Mouse (Mus musculus): Measurements from ENCODE around the gene Fxyd2. TPM values are rescaled to one million over a fixed set of nuclear protein-coding genes. Genes with fewer than 3 reads are reported as not detected.
A peak's percentile ranks its signal among the peaks of the same experiment; 100 is the strongest.

Gene Fxyd2
- polyA plus RNA-seq, 1 experiment from 2014 or later: 1.6 TPM

GRCm38 (mm10) chr9:45411803-45412202 is 12.3 kb downstream of the Fxyd2 start:
- WGBS (ENCODE audit: insufficient replicate concordance): 29% methylated on average over 7 of the region's 7 CpGs
- H3K27me3 ChIP-seq (ENCODE audit: control insufficient read depth, insufficient read depth, low read length): peaks cover 13% of the 10 kb centered on the region
- no peak overlapping the region for H3K9ac ChIP-seq (ENCODE audit: low read depth, low read length)
- peak overlapping the region; percentile 41 for H3K4me2 ChIP-seq
- H3K9me3 ChIP-seq (replicated peaks; ENCODE audit: control insufficient read depth, low read length): no peaks in the 10 kb centered on the region
- no peak for ATAC-seq (replicated peaks; ENCODE audit: insufficient number of reproducible peaks, low FRiP score, low TSS enrichment)
- H3K4me3 ChIP-seq (ENCODE audit: low read depth, low read length): 0 out of 2 replicates have a peak overlapping the region, but pooled peaks have one; percentile 3
- H3K36me3 ChIP-seq (ENCODE audit: control insufficient read depth, insufficient read depth, low read length): no peaks in the 10 kb centered on the region
- no peaks in the 10 kb centered on the region for H3K4me1 ChIP-seq (ENCODE audit: control insufficient read depth, insufficient read depth, low read length)
- H3K27ac ChIP-seq (ENCODE audit: low read depth, low read length): no peak overlapping the region

- H3K36me3 ChIP-seq (ENCODE audit: control insufficient read depth, insufficient read depth, low read length): no peaks in the 10 kb centered on the region
- ATAC-seq (replicated peaks; ENCODE audit: insufficient number of reproducible peaks, low FRiP score, low TSS enrichment): no peak
- H3K27ac ChIP-seq (ENCODE audit: low read depth, low read length): no peak overlapping the region
- H3K27me3 ChIP-seq (ENCODE audit: control insufficient read depth, insufficient read depth, low read length): peaks cover 10% of the 10 kb centered on the region
- H3K9ac ChIP-seq (ENCODE audit: low read depth, low read length): no peak overlapping the region
- 6% methylated on average over 10 of the region's 10 CpGs for WGBS (ENCODE audit: insufficient replicate concordance)
- no peaks in the 10 kb centered on the region for H3K9me3 ChIP-seq (replicated peaks; ENCODE audit: control insufficient read depth, low read length)
- H3K4me2 ChIP-seq: peak overlapping the region; percentile 41
- H3K4me1 ChIP-seq (ENCODE audit: control insufficient read depth, insufficient read depth, low read length): no peaks in the 10 kb centered on the region
- 0 out of 2 replicates have a peak overlapping the region, but pooled peaks have one; percentile 3 for H3K4me3 ChIP-seq (ENCODE audit: low read depth, low read length)
Observed at GRCm38 (mm10) chr9:45412287-45412686, 12.8 kb downstream of the Fxyd2 start.

GRCm38 (mm10) chr9:45412700-45413477 is 13.4 kb downstream of the Fxyd2 start:
- no peaks in the 10 kb centered on the region for H3K4me1 ChIP-seq (ENCODE audit: control insufficient read depth, insufficient read depth, low read length)
- H3K27me3 ChIP-seq (ENCODE audit: control insufficient read depth, insufficient read depth, low read length): peaks cover 10% of the 10 kb centered on the region
- no peak overlapping the region for H3K4me2 ChIP-seq
- H3K9ac ChIP-seq (ENCODE audit: low read depth, low read length): no peak overlapping the region
- ATAC-seq (replicated peaks; ENCODE audit: insufficient number of reproducible peaks, low FRiP score, low TSS enrichment): no peak
- H3K4me3 ChIP-seq (ENCODE audit: low read depth, low read length): no peak overlapping the region
- no peaks in the 10 kb centered on the region for H3K9me3 ChIP-seq (replicated peaks; ENCODE audit: control insufficient read depth, low read length)
- H3K36me3 ChIP-seq (ENCODE audit: control insufficient read depth, insufficient read depth, low read length): no peaks in the 10 kb centered on the region
- 60% methylated on average over 4 of the region's 4 CpGs for WGBS (ENCODE audit: insufficient replicate concordance)
- no peak overlapping the region for H3K27ac ChIP-seq (ENCODE audit: low read depth, low read length)

GRCm38 (mm10) chr9:45413478-45414140 is 14.1 kb downstream of the Fxyd2 start:
- no peak overlapping the region for H3K9ac ChIP-seq (ENCODE audit: low read depth, low read length)
- no peak for ATAC-seq (replicated peaks; ENCODE audit: insufficient number of reproducible peaks, low FRiP score, low TSS enrichment)
- H3K4me2 ChIP-seq: no peak overlapping the region
- H3K4me1 ChIP-seq (ENCODE audit: control insufficient read depth, insufficient read depth, low read length): no peaks in the 10 kb centered on the region
- H3K4me3 ChIP-seq (ENCODE audit: low read depth, low read length): no peak overlapping the region
- WGBS (ENCODE audit: insufficient replicate concordance): 58% methylated on average over 5 of the region's 5 CpGs
- H3K9me3 ChIP-seq (replicated peaks; ENCODE audit: control insufficient read depth, low read length): no peaks in the 10 kb centered on the region
- H3K27me3 ChIP-seq (ENCODE audit: control insufficient read depth, insufficient read depth, low read length): peaks cover 10% of the 10 kb centered on the region
- H3K36me3 ChIP-seq (ENCODE audit: control insufficient read depth, insufficient read depth, low read length): no peaks in the 10 kb centered on the region
- no peak overlapping the region for H3K27ac ChIP-seq (ENCODE audit: low read depth, low read length)

GRCm38 (mm10) chr9:45415912-45416311 is 16.4 kb downstream of the Fxyd2 start:
- 44% methylated on average over 4 of the region's 4 CpGs for WGBS (ENCODE audit: insufficient replicate concordance)
- H3K9me3 ChIP-seq (replicated peaks; ENCODE audit: control insufficient read depth, low read length): no peaks in the 10 kb centered on the region
- no peak overlapping the region for H3K4me2 ChIP-seq
- H3K4me3 ChIP-seq (ENCODE audit: low read depth, low read length): no peak overlapping the region
- peaks cover 3% of the 10 kb centered on the region for H3K27me3 ChIP-seq (ENCODE audit: control insufficient read depth, insufficient read depth, low read length)
- no peak overlapping the region for H3K27ac ChIP-seq (ENCODE audit: low read depth, low read length)
- no peaks in the 10 kb centered on the region for H3K36me3 ChIP-seq (ENCODE audit: control insufficient read depth, insufficient read depth, low read length)
- no peaks in the 10 kb centered on the region for H3K4me1 ChIP-seq (ENCODE audit: control insufficient read depth, insufficient read depth, low read length)
- H3K9ac ChIP-seq (ENCODE audit: low read depth, low read length): no peak overlapping the region
- ATAC-seq (replicated peaks; ENCODE audit: insufficient number of reproducible peaks, low FRiP score, low TSS enrichment): no peak

- Histone ChIP-seq H3K9me3 (replicated peaks; ENCODE audit: control insufficient read depth, low read length) (no peaks in the 10 kb centered on the region), H3K27me3 (ENCODE audit: control insufficient read depth, insufficient read depth, low read length) (peaks cover 2% of the 10 kb centered on the region; the same call in 1 of the 2 replicates), H3K27ac (ENCODE audit: low read depth, low read length) (no peak overlapping the region), H3K4me1 (ENCODE audit: control insufficient read depth, insufficient read depth, low read length) (no peaks in the 10 kb centered on the region), H3K36me3 (ENCODE audit: control insufficient read depth, insufficient read depth, low read length) (no peaks in the 10 kb centered on the region), H3K4me2 (peak overlapping the region; percentile 38; the same call in 1 of the 2 replicates), H3K9ac (ENCODE audit: low read depth, low read length) (no peak overlapping the region), H3K4me3 (ENCODE audit: low read depth, low read length) (no peak overlapping the region)
- ATAC-seq (replicated peaks; ENCODE audit: insufficient number of reproducible peaks, low FRiP score, low TSS enrichment): no peak
- 21% methylated on average over 8 of the region's 8 CpGs for WGBS (ENCODE audit: insufficient replicate concordance)
Observed at GRCm38 (mm10) chr9:45417245-45417644, 17.8 kb downstream of the Fxyd2 start.

- H3K9me3 ChIP-seq (replicated peaks; ENCODE audit: control insufficient read depth, low read length): no peaks in the 10 kb centered on the region
- H3K27me3 ChIP-seq (ENCODE audit: control insufficient read depth, insufficient read depth, low read length): peaks cover 2% of the 10 kb centered on the region; the same call in 1 of the 2 replicates
- H3K4me1 ChIP-seq (ENCODE audit: control insufficient read depth, insufficient read depth, low read length): no peaks in the 10 kb centered on the region
- no peak overlapping the region for H3K4me3 ChIP-seq (ENCODE audit: low read depth, low read length)
- ATAC-seq (replicated peaks; ENCODE audit: insufficient number of reproducible peaks, low FRiP score, low TSS enrichment): no peak
- H3K9ac ChIP-seq (ENCODE audit: low read depth, low read length): no peak overlapping the region
- H3K27ac ChIP-seq (ENCODE audit: low read depth, low read length): no peak overlapping the region
- H3K36me3 ChIP-seq (ENCODE audit: control insufficient read depth, insufficient read depth, low read length): no peaks in the 10 kb centered on the region
- WGBS (ENCODE audit: insufficient replicate concordance): 53% methylated on average over 8 of the region's 8 CpGs
- no peak overlapping the region for H3K4me2 ChIP-seq
Observed at GRCm38 (mm10) chr9:45418252-45418651, 18.8 kb downstream of the Fxyd2 start.

- Histone ChIP-seq H3K4me3 (ENCODE audit: low read depth, low read length) (no peak overlapping the region), H3K9me3 (replicated peaks; ENCODE audit: control insufficient read depth, low read length) (no peaks in the 10 kb centered on the region), H3K36me3 (ENCODE audit: control insufficient read depth, insufficient read depth, low read length) (no peaks in the 10 kb centered on the region), H3K9ac (ENCODE audit: low read depth, low read length) (no peak overlapping the region), H3K27ac (ENCODE audit: low read depth, low read length) (no peak overlapping the region), H3K4me1 (ENCODE audit: control insufficient read depth, insufficient read depth, low read length) (no peaks in the 10 kb centered on the region), H3K4me2 (no peak overlapping the region), H3K27me3 (ENCODE audit: control insufficient read depth, insufficient read depth, low read length) (peaks cover 2% of the 10 kb centered on the region; the same call in 1 of the 2 replicates)
- ATAC-seq (replicated peaks; ENCODE audit: insufficient number of reproducible peaks, low FRiP score, low TSS enrichment): no peak
- WGBS (ENCODE audit: insufficient replicate concordance): 56% methylated on average over 8 of the region's 8 CpGs
Observed at GRCm38 (mm10) chr9:45421209-45421608, 21.7 kb downstream of the Fxyd2 start.

All from heart, embryonic 11.5 days (tissue).